Comparison of ENCODE assay signal across 19 mouse cellular contexts in the genomic region with DNA sequence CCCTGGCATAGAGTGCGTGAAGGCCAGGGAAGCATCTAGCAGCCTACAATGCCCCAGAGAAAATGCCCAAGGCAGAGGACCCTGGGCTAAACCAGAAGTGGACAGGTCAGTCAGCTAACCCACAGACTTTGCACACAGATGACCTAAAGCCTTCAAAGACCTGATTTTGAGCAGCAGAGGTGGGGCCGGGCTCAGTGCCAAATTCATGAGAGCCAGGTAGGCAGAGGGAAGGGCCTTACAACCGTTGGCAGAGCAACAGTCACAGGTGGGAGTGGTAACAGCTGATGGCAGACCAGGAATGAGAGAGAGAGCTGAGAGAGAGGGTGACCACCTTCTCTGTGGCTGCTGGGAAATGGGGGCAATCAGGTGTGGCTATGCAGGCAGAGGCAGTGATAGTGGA. TPM values are rescaled to one million over a fixed set of nuclear protein-coding genes. Genes with fewer than 3 reads are reported as not detected.
A peak's percentile ranks its signal among the peaks of the same experiment; 100 is the strongest.
DNase-seq lines count a peak whose midpoint lies in the region; ATAC-seq lines count a peak whose summit lies in the region.
"Had no signal": no experiment of that assay in that cellular context is flagged by ENCODE, and none has a peak within 500 bp of the region (broad histone marks: within the 10 kb centered on the region; RNA-seq: fewer than 3 reads in every experiment).

No protein-coding gene starts in this region.

- 68% methylated on average over 3 of the region's 3 CpGs for WGBS in kidney, embryonic 14.5 days
- 67% methylated on average over 3 of the region's 3 CpGs for WGBS in kidney, embryonic 15.5 days
- WGBS in stomach, embryonic 15.5 days = 65% methylated on average over 3 of the region's 3 CpGs

- peaks cover 13% of the 10 kb centered on the region; the same call in 1 of the 2 replicates for H3K36me3 ChIP-seq in kidney, embryonic 14.5 days (ENCODE audit: control insufficient read depth, insufficient read depth, low read length)
- H3K36me3 ChIP-seq in kidney, embryonic 15.5 days = peaks cover 21% of the 10 kb centered on the region
- H3K36me3 ChIP-seq in stomach, embryonic 15.5 days = peaks cover 17% of the 10 kb centered on the region
- H3K36me3 ChIP-seq: hindbrain, embryonic 15.5 days; midbrain, embryonic 15.5 days had no signal

- H3K27me3 ChIP-seq in kidney, embryonic 14.5 days (ENCODE audit: control insufficient read depth, insufficient read depth, low read length) = no peaks in the 10 kb centered on the region
- H3K27me3 ChIP-seq in kidney, embryonic 15.5 days = no peaks in the 10 kb centered on the region
- no peaks in the 10 kb centered on the region for H3K27me3 ChIP-seq in stomach, embryonic 15.5 days (replicated peaks)
- H3K27me3 ChIP-seq: embryonic facial prominence, embryonic 13.5 days; hindbrain, embryonic 15.5 days; liver, embryonic 15.5 days; midbrain, embryonic 15.5 days; Patski had no signal

- H3K4me2 ChIP-seq in kidney, embryonic 14.5 days (replicated peaks; ENCODE audit: low read depth, low read length) = no peak overlapping the region
- H3K4me2 ChIP-seq in kidney, embryonic 15.5 days = no peak overlapping the region
- no peak overlapping the region for H3K4me2 ChIP-seq in stomach, embryonic 15.5 days
- H3K4me2 ChIP-seq: embryonic facial prominence, embryonic 13.5 days; hindbrain, embryonic 15.5 days; liver, embryonic 15.5 days; midbrain, embryonic 15.5 days had no signal

- no peak for ATAC-seq in kidney, embryonic 14.5 days (ENCODE audit: low FRiP score, low TSS enrichment)
- ATAC-seq in kidney, embryonic 15.5 days (replicated peaks; ENCODE audit: low FRiP score) = no peak
- ATAC-seq in stomach, embryonic 15.5 days (ENCODE audit: insufficient read depth, low FRiP score, low read depth) = no peak
- ATAC-seq: midbrain, embryonic 15.5 days; Patski had no signal

- H3K4me1 ChIP-seq in kidney, embryonic 14.5 days (ENCODE audit: control insufficient read depth, insufficient read depth, low read length) = no peaks in the 10 kb centered on the region; the same call in 1 of the 2 replicates
- H3K4me1 ChIP-seq in kidney, embryonic 15.5 days = peaks cover 41% of the 10 kb centered on the region
- H3K4me1 ChIP-seq in stomach, embryonic 15.5 days = peaks cover 24% of the 10 kb centered on the region; the same call in 1 of the 2 replicates

- DNase-seq in kidney, adult 18-20 months = peak; percentile 54
- peak; percentile 73 to 79 for DNase-seq in lung, adult 18-20 months
- DNase-seq in ovary, postnatal 10 days (ENCODE audit: low spot score) = no peak
- DNase-seq in cerebellum, adult 18-20 months = no peak
- DNase-seq: cerebellum, postnatal 36 days; retina, postnatal 1 day; thymus, adult 2 months had no signal

- no peak overlapping the region for H3K27ac ChIP-seq in kidney, embryonic 14.5 days (ENCODE audit: low read depth, low read length)
- H3K27ac ChIP-seq in kidney, embryonic 15.5 days = peak overlapping the region; percentile 51; the same call in 1 of the 2 replicates
- peak overlapping the region; percentile 35; the same call in 1 of the 2 replicates for H3K27ac ChIP-seq in stomach, embryonic 15.5 days
- H3K27ac ChIP-seq: embryonic facial prominence, embryonic 13.5 days; heart, embryonic 10.5 days; hindbrain, embryonic 15.5 days; midbrain, embryonic 15.5 days had no signal

- no peak overlapping the region for H3K9ac ChIP-seq in kidney, embryonic 14.5 days (ENCODE audit: low read depth, low read length)
- H3K9ac ChIP-seq in kidney, embryonic 15.5 days = no peak overlapping the region
- no peak overlapping the region for H3K9ac ChIP-seq in stomach, embryonic 15.5 days
- H3K9ac ChIP-seq: hindbrain, embryonic 15.5 days; midbrain, embryonic 15.5 days had no signal

- no peak overlapping the region for H3K4me3 ChIP-seq in kidney, embryonic 14.5 days (ENCODE audit: low read length)
- no peak overlapping the region for H3K4me3 ChIP-seq in kidney, embryonic 15.5 days (replicated peaks)
- no peak overlapping the region for H3K4me3 ChIP-seq in stomach, embryonic 15.5 days (replicated peaks)
- H3K4me3 ChIP-seq: embryonic facial prominence, embryonic 13.5 days; heart, embryonic 10.5 days; hindbrain, embryonic 15.5 days; layer of hippocampus, adult 2 months; liver, embryonic 15.5 days; midbrain, embryonic 15.5 days had no signal

- H3K9me3 ChIP-seq in kidney, embryonic 14.5 days (ENCODE audit: control insufficient read depth, low read length) = no peaks in the 10 kb centered on the region
- H3K9me3 ChIP-seq in kidney, embryonic 15.5 days (replicated peaks) = no peaks in the 10 kb centered on the region
- H3K9me3 ChIP-seq in stomach, embryonic 15.5 days = no peaks in the 10 kb centered on the region
- H3K9me3 ChIP-seq: embryonic facial prominence, embryonic 13.5 days; heart, embryonic 10.5 days; hindbrain, embryonic 15.5 days; liver, embryonic 15.5 days; midbrain, embryonic 15.5 days had no signal

RNA-seq across cellular contexts. Expression of a gene that starts 3.9 kb away (rescaled TPM):
- polyA plus RNA-seq in kidney, embryonic 14.5 days (2014; fragmentation: Nextera tagmentation; extraction: Ambion mirVana) = 4.1 and 7.2 TPM in 2 replicates
- 6.0 and 6.2 TPM in 2 replicates for polyA plus RNA-seq in kidney, embryonic 15.5 days (2015; fragmentation: Nextera tagmentation; extraction: Ambion mirVana)
- polyA plus RNA-seq in stomach, embryonic 15.5 days (2015; fragmentation: Nextera tagmentation; extraction: Ambion mirVana) = 6.6 and 7.8 TPM in 2 replicates

RNA-seq across cellular contexts. Expression of a gene that starts 16.0 kb away (rescaled TPM):
- 10.5 and 14.3 TPM in 2 replicates for polyA plus RNA-seq in kidney, embryonic 14.5 days (2014; fragmentation: Nextera tagmentation; extraction: Ambion mirVana)
- polyA plus RNA-seq in kidney, embryonic 15.5 days (2015; fragmentation: Nextera tagmentation; extraction: Ambion mirVana) = 13.1 TPM in 2 replicates
- polyA plus RNA-seq in stomach, embryonic 15.5 days (2015; fragmentation: Nextera tagmentation; extraction: Ambion mirVana) = 12.7 and 13.0 TPM in 2 replicates

RNA-seq across cellular contexts. Expression of a gene that starts 20.0 kb away (rescaled TPM):
- polyA plus RNA-seq in kidney, embryonic 14.5 days (2014; fragmentation: Nextera tagmentation; extraction: Ambion mirVana) = 65.2 and 68.7 TPM in 2 replicates
- 68.9 and 77.4 TPM in 2 replicates for polyA plus RNA-seq in kidney, embryonic 15.5 days (2015; fragmentation: Nextera tagmentation; extraction: Ambion mirVana)
- 90.7 and 93.1 TPM in 2 replicates for polyA plus RNA-seq in stomach, embryonic 15.5 days (2015; fragmentation: Nextera tagmentation; extraction: Ambion mirVana)

RNA-seq across cellular contexts. Expression of a gene that starts 27.4 kb away (rescaled TPM):
- polyA plus RNA-seq in kidney, embryonic 14.5 days (2014; fragmentation: Nextera tagmentation; extraction: Ambion mirVana) = not detected in 2 replicates
- 0.31 TPM in 1 of 2 replicates, not detected in the other for polyA plus RNA-seq in kidney, embryonic 15.5 days (2015; fragmentation: Nextera tagmentation; extraction: Ambion mirVana)
- polyA plus RNA-seq in stomach, embryonic 15.5 days (2015; fragmentation: Nextera tagmentation; extraction: Ambion mirVana) = not detected in 2 replicates
- polyA plus RNA-seq: embryonic facial prominence, embryonic 13.5 days; forebrain, embryonic 11.5 days; heart, embryonic 10.5 days; hindbrain, embryonic 15.5 days; liver, embryonic 15.5 days; midbrain, embryonic 15.5 days; neural tube, embryonic 11.5 days; Patski; thymus, adult 2 months had no signal

RNA-seq across cellular contexts. Expression of a gene that starts 30.5 kb away (rescaled TPM):
- polyA plus RNA-seq in kidney, embryonic 14.5 days (2014; fragmentation: Nextera tagmentation; extraction: Ambion mirVana) = 104 and 143 TPM in 2 replicates
- polyA plus RNA-seq in kidney, embryonic 15.5 days (2015; fragmentation: Nextera tagmentation; extraction: Ambion mirVana) = 162 and 175 TPM in 2 replicates
- 103 and 110 TPM in 2 replicates for polyA plus RNA-seq in stomach, embryonic 15.5 days (2015; fragmentation: Nextera tagmentation; extraction: Ambion mirVana)

Comparison
In these comparisons a context has a peak if more than half of its experiments do, and no peak if none do; other contexts are left out.
1. DNase-seq: peak in kidney, adult 18-20 months (single experiment) and lung, adult 18-20 months (2 of 2); none in ovary, postnatal 10 days (single experiment) and cerebellum, adult 18-20 months (0 of 2).